Mouse (Mus musculus): ENCODE measurements around the gene Adprhl2. TPM values are rescaled to one million over a fixed set of nuclear protein-coding genes. Genes with fewer than 3 reads are reported as not detected.

Gene Adprhl2
- polyA plus RNA-seq, 1 experiment from 2014 or later, result 75.5 TPM

DNA sequence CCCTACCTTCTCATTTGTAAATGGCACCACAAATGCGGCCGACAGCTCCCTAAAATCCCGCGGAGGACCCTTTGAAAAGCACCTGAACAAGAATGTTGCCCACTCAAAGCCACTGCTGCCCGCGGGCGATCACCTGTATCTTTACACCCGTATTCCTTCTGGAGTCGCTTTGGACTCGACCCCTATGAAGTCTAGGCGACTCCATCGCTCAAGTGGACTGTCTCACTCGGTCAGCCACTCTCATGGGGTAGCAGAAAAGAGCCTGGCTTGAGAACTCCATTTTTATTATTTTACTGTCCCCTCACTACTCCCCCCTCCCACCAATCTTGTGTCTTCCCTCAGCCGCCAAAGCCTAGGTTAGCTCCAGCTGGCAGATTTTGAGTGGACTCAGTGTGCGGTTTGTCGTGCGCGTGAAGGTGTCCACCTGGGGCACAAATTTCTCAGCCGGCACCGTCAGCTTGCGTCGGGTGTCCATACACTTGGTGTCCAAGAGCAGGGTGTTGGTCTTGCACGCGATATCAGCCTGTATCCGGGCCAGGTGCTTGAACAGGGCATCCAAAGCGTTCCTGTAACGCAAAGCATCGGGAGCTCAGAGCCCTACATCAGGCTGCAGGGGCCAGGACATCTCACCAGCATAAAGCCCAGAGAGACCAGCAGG is 480 bp upstream of the Adprhl2 start:
- 54% methylated on average over 28 of the region's 28 CpGs for WGBS
- H3K4me3 ChIP-seq (replicated peaks), result peak overlapping the region; percentile 77
- no peaks in the 10 kb centered on the region for H3K9me3 ChIP-seq (replicated peaks)
- peak; percentile 35 for ATAC-seq (ENCODE audit: low FRiP score)
- H3K27me3 ChIP-seq (replicated peaks), result peaks cover 23% of the 10 kb centered on the region
- H3K36me3 ChIP-seq, result peaks cover 17% of the 10 kb centered on the region
- peak overlapping the region; percentile 81 for H3K4me2 ChIP-seq
- H3K4me1 ChIP-seq, result peaks cover 33% of the 10 kb centered on the region
- H3K27ac ChIP-seq (replicated peaks), result no peak overlapping the region
- H3K9ac ChIP-seq (replicated peaks), result no peak overlapping the region; the same call in 1 of the 2 replicates

DNA sequence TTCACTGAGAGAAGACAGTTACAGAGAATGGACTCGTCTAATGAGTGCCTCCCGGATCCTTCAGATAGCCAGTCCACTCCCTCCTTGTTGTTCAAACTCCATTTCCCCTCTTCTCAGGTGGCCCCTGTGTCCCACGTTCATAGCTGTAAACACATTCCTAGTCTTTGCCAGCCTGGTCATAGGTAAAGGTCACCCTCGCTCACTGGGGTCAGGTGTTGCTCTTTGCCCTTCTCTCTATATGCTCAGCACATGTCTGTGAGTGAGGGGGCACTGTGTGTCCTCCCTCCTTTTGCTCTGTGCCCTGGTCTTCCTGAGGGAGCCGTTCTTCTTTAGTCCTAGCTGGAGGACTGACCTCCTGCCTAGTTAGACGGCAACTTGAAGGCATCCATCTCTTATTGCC is 1.7 kb downstream of the Adprhl2 start:
- H3K4me1 ChIP-seq, result peaks cover 24% of the 10 kb centered on the region
- 92% methylated on average over 6 of the region's 6 CpGs for WGBS
- no peaks in the 10 kb centered on the region for H3K9me3 ChIP-seq (replicated peaks)
- no peak overlapping the region for H3K9ac ChIP-seq (replicated peaks)
- ATAC-seq (ENCODE audit: low FRiP score), result no peak
- H3K4me2 ChIP-seq, result peak overlapping the region; percentile 81; the same call in 1 of the 2 replicates
- H3K27me3 ChIP-seq (replicated peaks), result peaks cover 16% of the 10 kb centered on the region
- peaks cover 36% of the 10 kb centered on the region for H3K36me3 ChIP-seq
- no peak overlapping the region for H3K4me3 ChIP-seq (replicated peaks)
- H3K27ac ChIP-seq (replicated peaks), result no peak overlapping the region

DNA sequence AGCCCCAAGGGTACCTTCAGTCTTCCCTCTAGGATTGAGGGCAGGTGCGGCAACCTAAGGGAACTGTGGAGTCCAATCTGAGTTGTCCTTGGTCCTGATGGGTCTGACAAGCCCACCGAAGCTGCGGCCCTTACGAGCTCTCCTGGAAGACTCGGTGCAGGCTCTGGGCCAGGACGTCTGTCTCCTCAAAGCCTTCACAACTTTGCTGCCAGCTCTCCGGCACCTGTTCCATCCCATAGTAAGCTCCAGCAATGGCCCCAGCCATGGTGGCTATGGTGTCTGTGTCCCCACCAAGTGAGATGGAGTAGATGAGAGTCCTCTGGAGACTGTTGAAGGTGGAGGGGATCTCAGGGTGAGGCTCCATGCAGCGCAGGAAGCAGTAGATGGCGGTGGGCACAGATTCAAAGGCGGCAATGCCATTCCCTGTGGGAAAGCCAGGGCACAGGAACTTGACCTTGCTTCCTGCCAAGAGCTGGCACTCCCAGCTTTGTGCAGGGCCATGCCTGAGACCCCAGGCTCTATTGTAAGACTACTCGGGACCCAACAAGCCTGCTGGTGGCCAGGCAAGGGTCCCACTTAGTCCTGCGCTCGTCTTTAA is 5.0 kb downstream of the Adprhl2 start:
- Histone ChIP-seq H3K9me3 (replicated peaks) (no peaks in the 10 kb centered on the region), H3K27ac (replicated peaks) (no peak overlapping the region), H3K4me2 (no peak overlapping the region), H3K4me3 (replicated peaks) (no peak overlapping the region), H3K9ac (replicated peaks) (no peak overlapping the region), H3K36me3 (peaks cover 39% of the 10 kb centered on the region), H3K4me1 (peaks cover 15% of the 10 kb centered on the region), H3K27me3 (replicated peaks) (no peaks in the 10 kb centered on the region)
- 95% methylated on average over 13 of the region's 13 CpGs for WGBS
- ATAC-seq (ENCODE audit: low FRiP score), result no peak

DNA sequence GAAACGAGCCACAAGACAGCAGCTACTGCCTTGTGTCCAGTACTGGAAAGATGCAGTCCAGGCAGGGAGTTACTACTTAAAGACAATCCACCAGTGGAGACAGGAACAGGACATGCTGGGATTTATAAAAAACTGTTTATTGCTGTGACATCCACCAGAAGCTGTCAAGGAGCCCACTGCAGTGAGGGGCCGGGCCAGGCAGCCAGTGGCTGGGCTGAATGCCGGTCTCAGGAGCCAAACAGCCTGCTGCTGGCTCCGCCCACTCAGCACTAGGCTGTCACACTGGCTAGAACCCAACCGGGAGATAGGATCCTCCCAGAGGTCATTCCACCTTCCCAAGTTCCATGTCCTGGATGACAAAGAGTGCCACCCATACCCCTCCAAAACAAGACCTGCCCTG is 5.6 kb downstream of the Adprhl2 start:
- no peak overlapping the region for H3K27ac ChIP-seq (replicated peaks)
- H3K4me2 ChIP-seq, result no peak overlapping the region
- no peak overlapping the region for H3K9ac ChIP-seq (replicated peaks)
- no peak overlapping the region for H3K4me3 ChIP-seq (replicated peaks)
- no peaks in the 10 kb centered on the region for H3K27me3 ChIP-seq (replicated peaks)
- H3K4me1 ChIP-seq, result peaks cover 14% of the 10 kb centered on the region
- no peak for ATAC-seq (ENCODE audit: low FRiP score)
- WGBS, result 40% methylated on average over 5 of the region's 5 CpGs
- peaks cover 39% of the 10 kb centered on the region for H3K36me3 ChIP-seq
- no peaks in the 10 kb centered on the region for H3K9me3 ChIP-seq (replicated peaks)

DNA sequence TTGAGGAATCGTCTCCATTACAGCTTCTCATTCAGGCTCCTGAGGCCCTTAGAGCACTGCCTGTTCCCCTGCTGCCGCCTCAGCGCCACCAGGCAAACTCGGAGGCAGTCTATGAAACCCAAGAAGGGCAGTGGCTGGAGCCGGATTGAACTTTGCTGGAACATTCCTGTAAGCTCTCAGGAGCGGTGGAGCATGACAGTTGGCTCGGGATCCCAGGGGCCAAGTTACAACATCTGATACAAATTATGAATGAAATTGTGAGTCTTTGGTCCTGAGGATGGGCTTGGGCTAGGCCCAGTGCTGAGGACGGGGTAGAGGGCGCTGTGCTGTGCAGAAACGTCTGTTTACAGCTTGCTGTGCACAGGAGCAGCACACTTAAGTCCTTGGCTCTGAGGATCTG is 7.1 kb downstream of the Adprhl2 start:
- 65% methylated on average over 10 of the region's 10 CpGs for WGBS
- H3K9me3 ChIP-seq (replicated peaks), result no peaks in the 10 kb centered on the region
- peaks cover 7% of the 10 kb centered on the region; the same call in 1 of the 2 replicates for H3K4me1 ChIP-seq
- H3K36me3 ChIP-seq, result peaks cover 35% of the 10 kb centered on the region
- no peak overlapping the region for H3K4me2 ChIP-seq
- no peak overlapping the region for H3K4me3 ChIP-seq (replicated peaks)
- no peak overlapping the region for H3K27ac ChIP-seq (replicated peaks)
- no peak for ATAC-seq (ENCODE audit: low FRiP score)
- no peak overlapping the region for H3K9ac ChIP-seq (replicated peaks)
- no peaks in the 10 kb centered on the region for H3K27me3 ChIP-seq (replicated peaks)

DNA sequence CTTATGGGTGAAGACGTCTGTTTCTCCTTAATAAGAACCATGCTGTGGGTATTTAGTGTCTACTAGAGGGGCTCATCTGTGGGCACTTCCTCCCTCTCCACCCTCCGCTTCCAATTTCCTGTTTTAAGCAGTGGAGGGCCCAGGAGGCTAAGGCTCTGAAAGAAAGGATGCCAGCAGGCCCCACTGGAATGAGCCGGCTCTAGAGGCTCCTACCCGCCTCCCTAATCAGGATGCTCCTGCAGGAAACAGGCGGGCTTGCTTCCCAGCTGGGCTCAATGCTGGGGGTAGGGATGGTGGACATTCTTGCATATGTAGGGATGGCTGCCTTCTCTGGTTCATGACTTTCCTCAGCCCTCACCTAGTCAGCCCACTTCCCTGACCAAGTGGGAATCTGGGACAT is 8.3 kb downstream of the Adprhl2 start:
- Histone ChIP-seq H3K4me2 (no peak overlapping the region), H3K4me1 (peaks cover 11% of the 10 kb centered on the region; the same call in 1 of the 2 replicates), H3K27ac (replicated peaks) (no peak overlapping the region), H3K9me3 (replicated peaks) (no peaks in the 10 kb centered on the region), H3K27me3 (replicated peaks) (0 out of 2 replicates have a peak, but pooled peaks cover 3% of the 10 kb centered on the region), H3K36me3 (peaks cover 35% of the 10 kb centered on the region), H3K4me3 (replicated peaks) (no peak overlapping the region), H3K9ac (replicated peaks) (no peak overlapping the region)
- no peak for ATAC-seq (ENCODE audit: low FRiP score)
- 46% methylated on average over 5 of the region's 5 CpGs for WGBS

DNA sequence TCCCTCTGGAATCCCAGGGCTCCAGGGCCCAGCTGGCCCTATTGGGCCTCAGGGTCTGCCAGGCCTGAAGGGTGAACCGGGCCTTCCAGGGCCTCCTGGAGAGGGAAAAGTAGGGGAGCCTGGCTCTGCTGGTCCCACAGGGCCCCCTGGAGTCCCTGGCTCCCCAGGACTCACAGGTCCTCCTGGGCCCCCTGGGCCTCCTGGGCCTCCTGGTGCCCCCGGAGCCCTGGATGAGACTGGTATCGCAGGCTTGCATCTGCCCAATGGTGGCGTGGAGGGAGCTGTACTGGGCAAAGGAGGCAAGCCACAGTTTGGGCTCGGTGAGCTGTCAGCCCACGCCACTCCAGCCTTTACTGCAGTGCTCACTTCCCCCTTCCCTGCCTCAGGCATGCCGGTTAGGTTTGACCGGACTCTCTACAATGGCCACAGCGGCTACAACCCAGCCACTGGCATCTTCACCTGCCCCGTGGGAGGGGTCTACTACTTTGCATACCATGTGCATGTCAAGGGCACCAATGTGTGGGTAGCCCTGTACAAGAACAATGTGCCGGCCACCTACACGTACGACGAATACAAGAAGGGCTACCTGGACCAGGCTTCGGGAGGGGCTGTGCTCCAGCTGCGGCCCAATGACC is 9.8 kb downstream of the Adprhl2 start:
- H3K4me3 ChIP-seq (replicated peaks), result no peak overlapping the region
- 0 out of 2 replicates have a peak, but pooled peaks cover 3% of the 10 kb centered on the region for H3K27me3 ChIP-seq (replicated peaks)
- H3K9me3 ChIP-seq (replicated peaks), result no peaks in the 10 kb centered on the region
- H3K36me3 ChIP-seq, result peaks cover 20% of the 10 kb centered on the region
- no peak overlapping the region for H3K9ac ChIP-seq (replicated peaks)
- ATAC-seq (ENCODE audit: low FRiP score), result no peak
- peaks cover 11% of the 10 kb centered on the region; the same call in 1 of the 2 replicates for H3K4me1 ChIP-seq
- 90% methylated on average over 16 of the region's 16 CpGs for WGBS
- no peak overlapping the region for H3K27ac ChIP-seq (replicated peaks)
- no peak overlapping the region for H3K4me2 ChIP-seq

DNA sequence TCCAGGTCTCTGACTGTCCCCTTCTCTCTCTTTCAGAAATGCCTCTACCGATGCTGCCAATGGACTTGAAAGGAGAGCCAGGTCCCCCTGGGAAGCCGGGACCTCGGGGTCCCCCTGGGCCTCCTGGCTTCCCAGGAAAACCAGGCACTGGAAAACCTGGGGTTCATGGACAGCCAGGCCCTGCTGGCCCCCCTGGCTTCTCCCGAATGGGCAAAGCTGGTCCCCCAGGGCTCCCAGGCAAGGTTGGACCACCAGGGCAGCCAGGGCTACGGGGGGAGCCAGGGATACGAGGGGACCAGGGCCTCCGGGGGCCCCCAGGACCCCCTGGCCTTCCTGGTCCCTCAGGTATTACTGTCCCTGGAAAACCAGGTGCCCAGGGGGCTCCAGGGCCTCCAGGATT is 11.2 kb downstream of the Adprhl2 start:
- ATAC-seq (ENCODE audit: low FRiP score), result no peak
- peaks cover 11% of the 10 kb centered on the region; the same call in 1 of the 2 replicates for H3K4me1 ChIP-seq
- 81% methylated on average over 7 of the region's 7 CpGs for WGBS
- H3K27me3 ChIP-seq (replicated peaks), result 0 out of 2 replicates have a peak, but pooled peaks cover 3% of the 10 kb centered on the region
- H3K9ac ChIP-seq (replicated peaks), result no peak overlapping the region
- H3K9me3 ChIP-seq (replicated peaks), result no peaks in the 10 kb centered on the region
- no peak overlapping the region for H3K4me2 ChIP-seq
- H3K4me3 ChIP-seq (replicated peaks), result no peak overlapping the region
- H3K36me3 ChIP-seq, result peaks cover 6% of the 10 kb centered on the region; the same call in 1 of the 2 replicates
- H3K27ac ChIP-seq (replicated peaks), result no peak overlapping the region

DNA sequence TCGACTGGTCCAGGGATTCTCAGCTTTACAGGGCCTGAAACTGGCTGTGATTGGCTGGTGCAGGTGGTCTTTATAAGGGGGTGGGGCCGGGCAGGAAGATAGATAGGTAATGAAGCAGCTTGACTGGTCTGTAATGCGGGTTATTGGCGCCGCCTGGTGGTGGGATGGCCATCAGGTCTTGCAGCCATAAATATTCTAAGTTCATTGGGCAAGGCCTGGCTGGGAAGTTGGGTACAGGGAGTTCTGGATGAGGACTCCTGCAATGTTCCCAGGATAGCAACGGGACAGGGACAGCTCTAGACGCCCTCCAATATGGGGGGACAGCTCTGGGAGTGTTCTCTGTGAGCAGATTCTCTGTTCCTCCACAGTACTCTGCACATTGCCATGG is 11.6 kb downstream of the Adprhl2 start:
- 2% methylated on average over 7 of the region's 7 CpGs for WGBS
- H3K4me2 ChIP-seq, result peak overlapping the region; percentile 54
- no peak overlapping the region for H3K27ac ChIP-seq (replicated peaks)
- no peaks in the 10 kb centered on the region for H3K9me3 ChIP-seq (replicated peaks)
- H3K9ac ChIP-seq (replicated peaks), result 0 out of 2 replicates have a peak overlapping the region, but pooled peaks have one; percentile 4
- peaks cover 4% of the 10 kb centered on the region; the same call in 1 of the 2 replicates for H3K36me3 ChIP-seq
- H3K4me3 ChIP-seq (replicated peaks), result peak overlapping the region; percentile 25
- H3K4me1 ChIP-seq, result peaks cover 11% of the 10 kb centered on the region; the same call in 1 of the 2 replicates
- peak; percentile 86; the same call in 1 of the 2 replicates for ATAC-seq (ENCODE audit: low FRiP score)
- H3K27me3 ChIP-seq (replicated peaks), result 0 out of 2 replicates have a peak, but pooled peaks cover 3% of the 10 kb centered on the region

DNA sequence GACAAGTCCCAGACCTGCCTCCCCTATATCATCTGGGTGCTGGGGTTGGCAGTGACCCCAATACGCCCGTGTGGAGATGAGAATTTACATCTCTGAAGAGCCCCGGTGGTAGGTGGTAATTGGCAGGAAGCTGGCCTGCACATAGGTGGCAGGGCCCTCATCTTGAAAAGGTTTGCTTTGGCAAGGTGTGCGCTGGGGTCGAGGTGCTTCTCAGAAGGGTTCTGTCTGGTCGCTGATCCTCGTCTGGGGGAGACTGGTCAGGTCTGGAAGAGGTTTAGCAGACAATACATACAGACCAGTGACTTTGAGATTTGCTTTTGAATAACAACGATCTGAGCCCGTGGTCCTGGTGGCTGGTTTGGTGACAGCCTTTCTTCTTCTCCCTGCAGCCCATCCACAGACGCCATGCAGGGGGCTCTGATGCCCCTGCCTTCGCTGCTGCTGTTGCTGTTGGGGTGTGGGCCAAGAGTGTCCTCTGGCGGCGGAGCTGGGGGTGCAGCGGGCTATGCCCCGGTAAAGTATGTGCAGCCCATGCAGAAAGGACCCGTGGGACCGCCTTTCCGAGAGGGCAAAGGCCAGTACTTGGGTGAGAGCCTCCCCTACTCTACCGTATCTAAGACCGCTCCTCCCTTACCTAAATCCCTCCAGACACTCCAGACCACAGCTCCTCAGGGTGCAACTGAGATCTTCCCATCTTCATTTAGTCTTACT is 12.1 kb downstream of the Adprhl2 start:
- Histone ChIP-seq H3K27me3 (replicated peaks) (0 out of 2 replicates have a peak, but pooled peaks cover 3% of the 10 kb centered on the region), H3K4me1 (peaks cover 11% of the 10 kb centered on the region; the same call in 1 of the 2 replicates), H3K9ac (replicated peaks) (0 out of 2 replicates have a peak overlapping the region, but pooled peaks have one; percentile 4), H3K27ac (replicated peaks) (no peak overlapping the region), H3K36me3 (no peaks in the 10 kb centered on the region), H3K9me3 (replicated peaks) (no peaks in the 10 kb centered on the region), H3K4me2 (peak overlapping the region; percentile 54), H3K4me3 (replicated peaks) (peak overlapping the region; percentile 25)
- peak; percentile 42; the same call in 1 of the 2 replicates for ATAC-seq (ENCODE audit: low FRiP score)
- 13% methylated on average over 20 of the region's 20 CpGs for whole genome bisulfite sequencing

DNA sequence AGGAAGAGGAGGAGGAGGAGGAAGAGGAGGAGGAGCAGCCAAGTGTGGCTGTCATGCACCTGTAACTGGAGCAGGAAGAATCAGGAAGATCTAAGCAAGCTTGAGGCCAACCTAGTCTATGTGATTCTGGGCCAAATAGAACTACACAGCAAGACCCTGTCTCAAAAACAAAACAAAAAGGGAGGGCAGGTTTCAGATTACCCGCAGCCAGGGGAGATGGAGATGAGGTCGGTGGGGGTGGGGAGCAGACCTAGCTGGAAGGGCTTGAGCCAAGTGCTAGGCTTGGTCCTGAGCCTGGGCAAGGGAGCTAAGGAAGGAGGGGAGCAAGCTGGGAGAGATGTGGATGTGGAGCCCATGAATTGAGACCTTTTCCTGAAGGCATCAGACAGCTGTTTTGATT is 14.7 kb downstream of the Adprhl2 start:
- H3K27me3 ChIP-seq (replicated peaks), result peaks cover 22% of the 10 kb centered on the region
- H3K4me1 ChIP-seq, result peaks cover 15% of the 10 kb centered on the region
- ATAC-seq (ENCODE audit: low FRiP score), result no peak
- 23% methylated on average over 2 of the region's 2 CpGs for WGBS
- no peak overlapping the region for H3K4me2 ChIP-seq
- H3K4me3 ChIP-seq (replicated peaks), result no peak overlapping the region
- no peaks in the 10 kb centered on the region for H3K9me3 ChIP-seq (replicated peaks)
- H3K9ac ChIP-seq (replicated peaks), result no peak overlapping the region
- no peak overlapping the region for H3K27ac ChIP-seq (replicated peaks)
- no peaks in the 10 kb centered on the region for H3K36me3 ChIP-seq
